Mouse (Mus musculus) heart, postnatal 4 days (tissue): ENCODE measurements around the gene Ddx20. TPM values are rescaled to one million over a fixed set of nuclear protein-coding genes. Genes with fewer than 3 reads are reported as not detected.

Experiments used
- DNase-seq: peaks from one replicate; pipeline ENCODE4 v3.0.0; 2021
- total RNA-seq, 2 experiments: library from RNA; stranded (reverse); gene quantifications; 2 replicates each; pipeline ENCODE4 v1.2.3; 2021

Ddx20 gene
- total RNA-seq, 2 experiments from 2014 or later = 15.6 to 16.9 TPM

GRCm38 (mm10) chr3:105666996-105667523, 20.3 kb downstream of the Ddx20 start:
- DNase-seq = no peak

GRCm38 (mm10) chr3:105665105-105665765, 22.1 kb downstream of the Ddx20 start:
- DNase-seq = no peak

- no peak for DNase-seq
These were observed 24.3 kb downstream of the Ddx20 start for GRCm38 (mm10) chr3:105663043-105663442.

- DNase-seq = no peak
These were observed 26.8 kb downstream of the Ddx20 start for GRCm38 (mm10) chr3:105660530-105660929.

- DNase-seq = peak; percentile 22
These were observed 32.3 kb downstream of the Ddx20 start for GRCm38 (mm10) chr3:105655031-105655585.

DNA sequence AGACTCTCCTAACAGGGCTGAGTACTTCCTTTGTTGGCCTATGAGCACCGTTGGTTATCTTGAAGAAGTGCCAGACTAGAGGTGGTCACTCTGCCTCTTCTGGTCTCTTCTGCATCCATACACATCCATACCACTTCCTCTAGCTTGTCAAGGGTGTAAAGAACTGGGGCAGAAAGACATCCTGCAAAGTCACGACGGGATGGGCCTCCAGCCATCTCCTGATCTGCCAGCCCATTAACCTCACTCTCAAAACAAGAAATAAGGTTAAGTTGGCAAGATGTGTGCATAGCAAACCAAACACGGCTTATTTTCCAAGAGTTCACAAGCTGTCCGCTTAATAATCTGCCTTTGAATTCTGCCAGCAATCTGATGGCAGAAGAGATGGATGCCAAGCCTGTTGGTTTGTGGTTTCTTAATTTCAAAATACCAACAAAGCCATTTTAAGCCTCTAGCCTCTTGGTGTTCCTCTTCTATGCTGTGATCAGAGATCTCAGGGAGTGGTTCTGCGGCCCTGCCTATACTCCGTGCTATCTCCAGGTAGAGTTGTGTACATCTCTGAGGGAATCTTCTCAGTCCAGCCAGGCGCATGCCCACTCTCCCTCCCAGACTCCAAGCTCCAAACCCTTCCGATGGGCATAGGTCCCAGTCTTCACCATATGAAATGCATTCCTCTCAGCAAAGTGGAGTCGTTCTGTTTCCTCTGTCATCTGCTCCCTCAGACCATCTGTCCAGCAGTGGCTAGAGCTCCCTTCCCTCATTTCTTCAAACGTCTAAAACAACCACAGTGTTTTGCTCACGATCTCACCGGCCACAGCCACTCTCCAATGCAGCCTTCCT, 33.6 kb downstream of the Ddx20 start:
- no peak for DNase-seq

DNA sequence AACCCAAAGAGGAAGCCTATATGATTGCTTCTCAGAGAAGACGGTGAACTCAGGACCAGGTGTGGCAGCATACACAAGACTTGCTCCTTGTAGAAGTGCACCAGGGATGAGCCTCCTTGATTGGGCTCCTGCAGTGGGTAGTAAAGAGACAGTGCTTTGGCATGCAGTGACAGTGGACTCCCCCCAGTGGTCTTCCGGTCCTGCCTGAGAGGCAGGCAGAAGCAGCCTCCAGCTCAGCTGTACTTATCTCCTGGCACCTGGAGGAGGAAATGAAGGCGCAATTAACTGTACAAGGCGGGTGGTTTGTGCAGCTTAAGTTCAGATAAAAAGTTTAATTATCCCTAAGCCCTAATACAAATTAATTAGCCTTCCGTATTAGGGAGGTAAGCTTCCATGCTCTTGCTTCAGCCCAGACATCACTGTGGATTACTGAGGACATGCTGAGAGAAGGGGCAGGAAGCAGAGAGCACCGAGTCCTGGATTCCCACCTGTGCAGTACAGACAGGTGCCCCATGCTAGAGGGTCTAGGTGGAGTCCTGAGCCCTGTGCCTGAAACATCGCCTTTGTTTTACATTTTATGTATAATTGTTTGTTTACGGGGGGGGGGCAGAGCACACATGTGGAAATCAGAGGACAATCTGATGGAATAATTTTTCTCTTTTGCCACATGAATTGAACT, 38.3 kb downstream of the Ddx20 start:
- DNase-seq = no peak

DNA sequence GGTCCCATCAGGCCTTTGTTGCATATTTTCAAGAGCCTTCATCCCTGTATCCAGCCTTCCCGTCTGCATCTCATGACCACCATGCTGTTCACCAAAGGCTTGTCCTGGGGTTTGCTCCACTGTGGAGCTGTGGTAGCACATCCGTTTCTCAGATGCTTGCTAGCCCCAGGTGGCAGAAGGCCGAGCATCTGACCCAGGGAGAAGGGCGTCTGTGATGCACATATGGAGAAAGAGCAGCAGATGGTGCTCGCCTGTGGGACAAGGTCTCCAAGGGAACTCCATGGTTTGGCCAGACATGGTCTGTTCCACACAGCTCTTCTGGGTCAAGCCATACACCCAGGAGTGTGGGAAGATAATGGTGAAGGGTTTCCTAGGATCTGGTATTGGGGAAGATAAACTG, 43.8 kb downstream of the Ddx20 start:
- no peak for DNase-seq

DNA sequence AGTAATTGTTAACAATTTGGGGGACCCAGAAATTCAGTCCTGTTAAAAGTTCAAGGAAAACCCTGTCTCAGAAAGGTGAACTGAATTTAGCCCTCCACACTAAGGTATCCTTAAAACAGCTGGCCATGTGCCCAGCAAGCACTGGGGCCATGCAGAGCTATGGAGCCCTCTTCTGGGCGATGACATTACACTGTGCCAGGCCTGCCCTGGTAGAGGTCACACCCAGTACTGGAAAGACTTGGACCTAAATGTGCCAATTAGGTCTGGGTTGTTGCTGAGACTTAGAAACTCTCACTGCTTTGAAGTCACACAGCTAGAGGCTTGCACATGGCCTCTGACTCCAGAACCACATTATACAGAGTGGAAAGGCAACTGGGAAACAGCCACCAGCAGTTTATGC, 45.2 kb downstream of the Ddx20 start:
- peak; percentile 74 for DNase-seq

DNA sequence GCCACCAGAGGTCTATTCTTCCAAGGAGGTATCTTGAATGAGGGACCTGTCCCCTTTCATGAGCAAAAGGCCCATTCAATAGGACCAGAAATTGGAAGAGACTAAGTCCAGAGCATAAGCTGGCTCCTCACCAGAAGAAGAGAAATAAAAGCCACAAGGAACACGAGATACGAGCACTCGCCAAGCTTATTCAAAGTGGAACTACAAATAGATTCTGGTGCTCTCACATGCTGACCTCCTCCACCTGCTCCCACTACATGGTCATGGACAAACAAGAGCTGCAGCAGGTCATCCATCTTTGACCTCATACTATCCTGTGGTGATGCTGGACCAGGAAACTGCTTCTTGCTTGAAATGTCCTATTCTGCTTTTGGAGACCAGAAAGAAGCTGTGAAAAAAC, 54.4 kb downstream of the Ddx20 start:
- no peak for DNase-seq

DNA sequence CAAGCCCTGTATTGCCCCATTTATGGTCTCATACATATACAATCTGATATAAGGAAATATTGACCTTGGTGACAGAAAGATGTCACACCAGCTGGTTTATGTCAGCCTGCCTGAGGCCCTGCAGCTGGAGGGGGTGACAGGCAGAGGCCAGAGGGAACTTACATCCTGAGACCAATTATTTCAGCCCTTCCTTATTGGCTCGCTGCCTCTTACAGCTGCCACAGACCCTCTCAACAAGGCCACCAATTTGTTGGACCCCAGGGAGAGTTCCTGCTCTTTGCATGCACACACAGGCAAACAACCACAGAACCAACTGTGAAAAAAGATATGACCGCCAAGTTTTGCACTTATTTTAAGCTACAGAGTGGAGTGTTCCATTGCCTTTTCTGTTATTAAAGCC, 55.1 kb downstream of the Ddx20 start:
- no peak for DNase-seq

Other genes with a start within 250 kb of the Ddx20 start
- gene Kcnd3, start 235.2 kb downstream of the Ddx20 start, total RNA-seq = 1 to 10 TPM in 1 of 2 experiments, under 1 TPM in 1; 0.90 to 1.0 TPM
- 10 to 100 TPM; 34.0 to 39.1 TPM for gene Inka2, start 17.0 kb upstream of the Ddx20 start, total RNA-seq
- 100 to 1,000 TPM; 131 to 134 TPM for gene Rap1a, start 113.8 kb upstream of the Ddx20 start, total RNA-seq
- not detected for gene Adora3, start 183.3 kb upstream of the Ddx20 start, total RNA-seq
- under 1 TPM; 0.34 to 0.52 TPM for gene Tmigd3, start 183.3 kb upstream of the Ddx20 start, total RNA-seq
- gene I830077J02Rik, start 245.1 kb upstream of the Ddx20 start, total RNA-seq = 1 to 10 TPM in 1 of 2 experiments, under 1 TPM in 1; 0.69 to 1.4 TPM